Mouse (Mus musculus) stomach, embryonic 15.5 days (tissue): ENCODE measurements around the gene Tstd1. TPM values are rescaled to one million over a fixed set of nuclear protein-coding genes. Genes with fewer than 3 reads are reported as not detected.

ENCODE experiments used
- ATAC-seq: fragments of 200-750 bp; cut with Nextera tagmentation; 2 replicates; pipeline ENCODE4 v1.8.0; 2017; ENCODE audit warnings: low read depth, moderate number of reproducible peaks, moderate TSS enrichment; ENCODE audit not compliant: insufficient read depth, low FRiP score
- H3K27ac ChIP-seq: fragments of 300-500 bp; sonication (generic); 2 replicates; pipeline ENCODE4 v1.5.1; 2015; ENCODE audit warnings: mild to moderate bottlenecking, inconsistent platforms
- H3K27me3 ChIP-seq: fragments of 300-500 bp; sonication (generic); replicated peaks from 2 replicates; pipeline ENCODE4 v1.6.1; 2015; ENCODE audit warnings: inconsistent platforms
- H3K36me3 ChIP-seq: fragments of 300-500 bp; sonication (generic); 2 replicates; pipeline ENCODE4 v1.6.1; 2015; ENCODE audit warnings: inconsistent platforms
- H3K4me1 ChIP-seq: fragments of 300-500 bp; sonication (generic); 2 replicates; pipeline ENCODE4 v1.6.1; 2015; ENCODE audit warnings: inconsistent platforms
- H3K4me2 ChIP-seq: fragments of 300-500 bp; sonication (generic); 2 replicates; pipeline ENCODE4 v1.6.1; 2015; ENCODE audit warnings: mild to moderate bottlenecking, inconsistent platforms
- H3K4me3 ChIP-seq: fragments of 300-500 bp; sonication (generic); replicated peaks from 2 replicates; pipeline ENCODE4 v1.5.1; 2015; ENCODE audit warnings: inconsistent platforms
- H3K9ac ChIP-seq: fragments of 300-500 bp; sonication (generic); 2 replicates; pipeline ENCODE4 v1.6.1; 2015; ENCODE audit warnings: inconsistent platforms
- H3K9me3 ChIP-seq: fragments of 300-500 bp; sonication (generic); 2 replicates; pipeline ENCODE4 v1.6.1; 2016; ENCODE audit warnings: inconsistent platforms
- WGBS: fragments of 180-500 bp; shearing (Covaris S2); methylation state at CpG from one replicate; pipeline ENCODE4 v1.1.7; 2015; 5-methylcytosine and 5-hydroxymethylcytosine counted together
- polyA plus RNA-seq: library from polyadenylated mRNA; unstranded; fragments of >200 nt; fragmentation: Nextera tagmentation; extraction: Ambion mirVana; gene quantifications from 2 replicates; pipeline ENCODE4 v1.2.1, GENCODE M21; 2015

Tstd1 gene
- polyA plus RNA-seq, 1 experiment from 2014 or later = 5.9 TPM

- 53% methylated on average over 5 of the region's 5 CpGs for WGBS
- Histone ChIP-seq H3K9me3 (no peaks in the 10 kb centered on the region), H3K4me1 (peaks cover 3% of the 10 kb centered on the region; the same call in 1 of the 2 replicates), H3K4me2 (no peak overlapping the region), H3K27me3 (no peaks in the 10 kb centered on the region), H3K36me3 (peaks cover 21% of the 10 kb centered on the region), H3K9ac (no peak overlapping the region), H3K27ac (no peak overlapping the region), H3K4me3 (no peak overlapping the region)
- no peak for ATAC-seq
These were observed 41.1 kb downstream of the Tstd1 start for GRCm38 (mm10) chr1:171459791-171460190.

- Histone ChIP-seq H3K27ac (no peak overlapping the region), H3K4me1 (peaks cover 3% of the 10 kb centered on the region; the same call in 1 of the 2 replicates), H3K4me3 (no peak overlapping the region), H3K4me2 (no peak overlapping the region), H3K9me3 (no peaks in the 10 kb centered on the region), H3K9ac (no peak overlapping the region), H3K36me3 (peaks cover 21% of the 10 kb centered on the region), H3K27me3 (no peaks in the 10 kb centered on the region)
- WGBS = 88% methylated on average over 22 of the region's 22 CpGs
- no peak for ATAC-seq
These were observed 42.2 kb downstream of the Tstd1 start for GRCm38 (mm10) chr1:171460551-171461503.

- H3K27me3 ChIP-seq = no peaks in the 10 kb centered on the region
- H3K4me3 ChIP-seq = no peak overlapping the region
- ATAC-seq = no peak
- peaks cover 3% of the 10 kb centered on the region; the same call in 1 of the 2 replicates for H3K4me1 ChIP-seq
- no peaks in the 10 kb centered on the region for H3K9me3 ChIP-seq
- no peak overlapping the region for H3K27ac ChIP-seq
- no peak overlapping the region for H3K4me2 ChIP-seq
- H3K9ac ChIP-seq = no peak overlapping the region
- 94% methylated on average over 3 of the region's 3 CpGs for whole genome bisulfite sequencing
- peaks cover 21% of the 10 kb centered on the region for H3K36me3 ChIP-seq
These were observed 44.5 kb downstream of the Tstd1 start for GRCm38 (mm10) chr1:171463133-171463532.

GRCm38 (mm10) chr1:171465749-171466412 lies 47.2 kb downstream of the Tstd1 start:
- no peaks in the 10 kb centered on the region for H3K27me3 ChIP-seq

GRCm38 (mm10) chr1:171466565-171466964 lies 47.9 kb downstream of the Tstd1 start:
- H3K36me3 ChIP-seq = peaks cover 17% of the 10 kb centered on the region
- ATAC-seq = no peak
- 82% methylated on average over 4 of the region's 4 CpGs for WGBS
- H3K27me3 ChIP-seq = no peaks in the 10 kb centered on the region
- H3K4me3 ChIP-seq = no peak overlapping the region
- H3K4me2 ChIP-seq = no peak overlapping the region
- no peak overlapping the region for H3K9ac ChIP-seq
- H3K27ac ChIP-seq = no peak overlapping the region
- H3K9me3 ChIP-seq = no peaks in the 10 kb centered on the region
- H3K4me1 ChIP-seq = peaks cover 3% of the 10 kb centered on the region; the same call in 1 of the 2 replicates

More at GRCm38 (mm10) chr1:171465749-171466412, 47.2 kb downstream of the Tstd1 start:
- WGBS = 88% methylated on average over 5 of the region's 5 CpGs
- peaks cover 3% of the 10 kb centered on the region; the same call in 1 of the 2 replicates for H3K4me1 ChIP-seq
- no peaks in the 10 kb centered on the region for H3K9me3 ChIP-seq
- H3K9ac ChIP-seq = no peak overlapping the region
- H3K27ac ChIP-seq = no peak overlapping the region
- no peak for ATAC-seq
- H3K4me3 ChIP-seq = no peak overlapping the region
- peaks cover 21% of the 10 kb centered on the region for H3K36me3 ChIP-seq
- no peak overlapping the region for H3K4me2 ChIP-seq

- no peaks in the 10 kb centered on the region for H3K27me3 ChIP-seq
- no peaks in the 10 kb centered on the region for H3K4me1 ChIP-seq
- 69% methylated on average over 3 of the region's 3 CpGs for WGBS
- ATAC-seq = no peak
- H3K9ac ChIP-seq = no peak overlapping the region
- no peak overlapping the region for H3K4me2 ChIP-seq
- H3K9me3 ChIP-seq = no peaks in the 10 kb centered on the region
- H3K27ac ChIP-seq = no peak overlapping the region
- H3K36me3 ChIP-seq = no peaks in the 10 kb centered on the region
- H3K4me3 ChIP-seq = no peak overlapping the region
These were observed 51.0 kb downstream of the Tstd1 start for GRCm38 (mm10) chr1:171469678-171470077.

Other genes with a start within 250 kb of the Tstd1 start
- gene Pcp4l1, start 222.6 kb upstream of the Tstd1 start, polyA plus RNA-seq = 29.8 and 32.8 TPM in 2 replicates
- 1.6 and 2.0 TPM in 2 replicates for gene Nr1i3, start 204.9 kb upstream of the Tstd1 start, polyA plus RNA-seq
- 22.4 and 29.0 TPM in 2 replicates for gene Tomm40l, start 196.4 kb upstream of the Tstd1 start, polyA plus RNA-seq
- 158 and 523 TPM in 2 replicates for gene Apoa2, start 193.8 kb upstream of the Tstd1 start, polyA plus RNA-seq
- gene Fcer1g, start 184.5 kb upstream of the Tstd1 start, polyA plus RNA-seq = 72.6 and 82.0 TPM in 2 replicates
- gene Adamts4, start 168.5 kb upstream of the Tstd1 start, polyA plus RNA-seq = 8.5 and 8.8 TPM in 2 replicates
- gene Ndufs2, start 167.5 kb upstream of the Tstd1 start, polyA plus RNA-seq = 238 and 270 TPM in 2 replicates
- gene B4galt3, start 148.5 kb upstream of the Tstd1 start, polyA plus RNA-seq = 66.4 and 67.4 TPM in 2 replicates
- 46.5 and 51.8 TPM in 2 replicates for gene Ppox, start 137.7 kb upstream of the Tstd1 start, polyA plus RNA-seq
- 67.8 and 69.8 TPM in 2 replicates for gene Usp21, start 130.9 kb upstream of the Tstd1 start, polyA plus RNA-seq
- gene Ufc1, start 123.8 kb upstream of the Tstd1 start, polyA plus RNA-seq = 94.9 and 115 TPM in 2 replicates
- gene Dedd, start 89.7 kb upstream of the Tstd1 start, polyA plus RNA-seq = 43.1 and 44.7 TPM in 2 replicates
- gene Nit1, start 73.2 kb upstream of the Tstd1 start, polyA plus RNA-seq = 42.0 and 46.4 TPM in 2 replicates
- 97.2 and 99.5 TPM in 2 replicates for gene Pfdn2, start 73.2 kb upstream of the Tstd1 start, polyA plus RNA-seq
- 1.0 and 1.8 TPM in 2 replicates for gene Klhdc9, start 58.1 kb upstream of the Tstd1 start, polyA plus RNA-seq
- 19.3 and 26.5 TPM in 2 replicates for gene Nectin4, start 48.8 kb upstream of the Tstd1 start, polyA plus RNA-seq
- 2.9 and 3.0 TPM in 2 replicates for gene Arhgap30, start 29.9 kb upstream of the Tstd1 start, polyA plus RNA-seq
- 63.3 and 66.5 TPM in 2 replicates for gene Usf1, start 7.6 kb upstream of the Tstd1 start, polyA plus RNA-seq
- 108 and 121 TPM in 2 replicates for gene F11r, start 18.7 kb downstream of the Tstd1 start, polyA plus RNA-seq
- gene Alyref2, start 84.6 kb downstream of the Tstd1 start, polyA plus RNA-seq = 14.4 and 15.0 TPM in 2 replicates
- 0.23 TPM in 1 of 2 replicates, not detected in the other for gene Itln1, start 116.4 kb downstream of the Tstd1 start, polyA plus RNA-seq
- 0.50 and 1.1 TPM in 2 replicates for gene Cd244a, start 140.3 kb downstream of the Tstd1 start, polyA plus RNA-seq
- 0.71 and 0.76 TPM in 2 replicates for gene Ly9, start 188.5 kb downstream of the Tstd1 start, polyA plus RNA-seq
- gene Slamf7, start 234.2 kb downstream of the Tstd1 start, polyA plus RNA-seq = 0.23 and 0.36 TPM in 2 replicates